Mouse (Mus musculus): ENCODE measurements around the gene Lgals7. TPM values are rescaled to one million over a fixed set of nuclear protein-coding genes. Genes with fewer than 3 reads are reported as not detected.

Gene Lgals7
- total RNA-seq, 2 experiments from 2014 or later, result not detected

DNA sequence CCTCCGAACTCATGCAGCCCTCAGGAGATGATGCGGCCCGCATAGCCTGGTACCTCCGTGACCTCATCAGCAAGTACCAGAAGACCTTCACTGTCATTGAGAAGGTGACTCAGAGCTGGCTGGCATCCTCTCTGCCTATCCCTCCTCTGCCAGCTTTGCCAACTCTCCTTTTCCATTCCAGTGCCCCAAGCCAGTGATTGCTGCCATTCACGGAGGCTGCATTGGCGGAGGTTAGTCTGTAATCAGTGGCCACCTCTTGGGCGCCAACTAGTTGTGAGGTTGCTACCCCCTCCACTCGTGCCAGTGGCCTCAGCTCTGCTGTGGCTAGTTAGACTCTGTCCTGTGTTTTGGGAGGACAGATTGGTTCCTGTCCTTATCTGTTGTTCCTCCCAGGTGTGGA lies 33.8 kb upstream of the Lgals7 start:
- ATAC-seq (ENCODE audit: poor library complexity, severe bottlenecking), result no peak

DNA sequence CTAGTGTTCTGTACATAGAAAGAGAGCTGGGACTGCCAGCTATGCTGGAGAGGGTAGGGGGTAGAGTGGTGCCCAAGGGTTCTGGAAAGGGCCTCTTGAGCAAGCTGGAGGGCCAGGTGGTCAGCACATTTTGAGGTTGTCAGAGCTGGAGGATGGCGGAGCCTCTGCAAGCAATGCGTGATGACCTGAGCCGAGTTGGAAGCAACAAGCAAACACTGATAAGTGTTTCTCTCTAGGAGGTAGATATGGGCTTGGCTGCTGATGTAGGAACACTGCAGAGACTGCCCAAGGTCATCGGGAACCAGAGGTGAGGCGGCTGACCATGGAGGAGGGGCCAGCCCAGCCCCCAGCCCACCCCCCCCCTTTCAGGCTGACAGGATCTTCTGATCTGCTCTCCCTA lies 32.7 kb upstream of the Lgals7 start:
- no peak for ATAC-seq (ENCODE audit: poor library complexity, severe bottlenecking)

DNA sequence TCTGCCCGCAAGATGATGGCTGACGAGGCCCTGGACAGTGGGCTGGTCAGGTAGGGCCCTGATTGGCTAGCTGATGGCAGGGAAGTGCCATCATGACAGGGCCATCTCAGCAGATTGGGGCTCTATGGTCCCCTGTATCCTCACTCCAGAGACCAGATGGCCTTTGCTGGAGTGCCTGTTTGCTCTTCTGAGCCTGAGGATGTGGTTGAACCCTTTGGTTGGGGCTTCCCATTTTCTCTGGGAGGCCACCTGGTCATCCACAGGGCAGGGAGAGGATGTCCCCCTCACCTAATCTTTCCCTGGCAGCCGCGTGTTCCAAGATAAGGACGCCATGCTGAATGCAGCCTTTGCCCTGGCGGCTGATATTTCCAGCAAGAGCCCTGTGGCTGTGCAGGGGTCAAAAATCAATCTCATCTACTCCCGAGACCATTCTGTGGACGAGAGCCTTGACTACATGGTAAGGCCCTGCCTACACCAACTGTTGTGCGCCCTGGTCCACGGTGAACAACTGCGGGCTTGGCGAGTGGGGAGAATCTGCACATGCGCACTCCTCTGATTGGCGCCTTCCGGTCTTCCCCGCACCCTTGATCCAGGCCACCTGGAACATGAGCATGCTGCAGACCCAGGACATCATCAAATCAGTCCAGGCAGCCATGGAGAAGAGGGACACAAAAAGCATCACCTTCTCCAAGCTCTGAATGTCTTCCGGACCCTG lies 32.1 kb upstream of the Lgals7 start:
- ATAC-seq (ENCODE audit: poor library complexity, severe bottlenecking), result no peak

DNA sequence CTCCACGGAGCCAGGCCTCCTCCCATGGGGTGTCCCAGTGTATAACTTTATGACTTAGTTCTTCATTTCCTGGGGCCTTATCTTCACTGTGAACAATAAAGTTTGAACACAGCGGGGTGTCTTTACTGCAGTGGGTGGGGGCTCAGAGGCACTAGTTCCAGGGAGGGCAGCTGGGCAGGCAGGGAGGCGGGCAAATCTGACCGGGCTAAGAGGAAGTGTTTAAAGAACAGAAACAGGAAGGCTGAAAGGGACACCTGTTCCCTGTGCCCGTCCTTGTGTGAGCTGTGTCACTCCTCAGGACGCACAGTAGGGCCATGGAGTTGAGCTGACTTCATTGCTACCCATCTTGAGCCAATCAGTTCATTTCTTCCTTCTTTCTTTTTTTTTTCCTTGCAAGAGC lies 31.5 kb upstream of the Lgals7 start:
- peak; percentile 84 for ATAC-seq (ENCODE audit: poor library complexity, severe bottlenecking)

DNA sequence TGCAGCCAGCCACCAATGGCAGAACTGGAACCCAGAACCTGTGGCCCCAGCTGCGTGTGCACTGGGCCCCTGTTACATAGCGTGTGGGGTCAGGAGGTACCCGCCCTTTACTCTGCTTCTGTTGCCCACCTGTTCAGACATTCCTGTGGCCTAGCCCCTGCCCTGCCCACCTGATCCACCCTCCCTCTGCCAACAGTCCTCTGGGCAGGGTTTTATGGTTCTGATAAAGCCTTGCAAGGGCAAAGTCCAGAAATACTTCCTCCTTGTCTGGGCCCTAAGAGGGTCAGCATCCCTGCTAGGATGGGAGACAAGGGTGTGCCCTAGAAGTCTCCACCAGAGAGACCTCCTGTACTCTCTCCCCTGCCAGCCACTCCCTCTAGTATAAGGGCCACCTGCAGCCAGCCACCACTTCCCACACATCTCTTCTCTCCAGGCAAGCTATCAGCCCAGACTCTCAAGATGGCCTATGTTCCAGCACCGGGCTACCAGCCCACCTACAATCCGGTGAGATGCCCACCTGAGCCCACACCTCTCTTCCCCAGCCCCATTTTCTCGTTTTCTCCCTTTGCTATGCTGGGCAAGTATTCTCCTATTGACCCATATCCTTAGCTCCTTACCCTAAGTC lies 29.8 kb upstream of the Lgals7 start, which contains the start of gene Lgals4:
Gene Lgals4 (plus strand): TSS at position 132 of the 625 bp plus-strand sequence.
- no peak for ATAC-seq (ENCODE audit: poor library complexity, severe bottlenecking)

DNA sequence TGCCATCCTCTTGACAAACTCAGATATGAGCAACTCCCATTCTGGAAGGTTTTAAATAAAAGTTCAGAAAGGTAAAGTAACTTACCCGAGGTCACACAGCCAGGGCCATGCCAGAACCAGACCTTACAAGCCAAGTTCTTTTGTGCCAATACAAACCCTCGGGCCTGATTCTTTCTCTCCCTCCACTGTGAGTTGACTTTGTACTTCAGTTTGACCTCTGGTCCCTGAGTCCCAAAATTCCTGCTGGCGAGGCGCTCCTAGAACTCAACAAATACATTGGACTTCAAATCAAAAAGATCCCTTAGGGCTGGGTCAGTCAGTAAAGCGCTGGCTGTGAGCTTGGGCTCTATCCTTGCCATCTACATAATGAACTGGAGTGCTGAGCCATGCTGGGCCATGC lies 26.7 kb upstream of the Lgals7 start:
- no peak for ATAC-seq (ENCODE audit: poor library complexity, severe bottlenecking)

DNA sequence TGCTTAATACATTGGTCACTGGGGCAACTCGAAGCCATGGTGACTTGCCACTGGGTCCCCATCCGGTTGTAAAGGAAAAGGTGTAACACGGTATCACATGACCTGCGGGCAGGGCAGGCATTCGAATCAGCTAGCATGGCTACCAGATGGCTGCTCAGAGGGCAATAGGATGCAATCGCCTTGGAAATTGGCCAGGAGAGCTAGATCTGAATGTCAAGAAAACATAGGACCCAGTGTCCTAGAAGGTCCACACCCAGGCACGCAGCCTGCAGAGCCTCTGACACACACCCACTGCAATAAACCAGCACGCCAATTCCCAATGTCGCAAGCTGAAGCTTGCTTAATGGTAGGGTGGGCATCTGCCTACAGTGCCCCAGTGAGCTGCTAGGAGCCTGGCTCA lies 25.3 kb upstream of the Lgals7 start:
- ATAC-seq (ENCODE audit: poor library complexity, severe bottlenecking), result peak; percentile 97

DNA sequence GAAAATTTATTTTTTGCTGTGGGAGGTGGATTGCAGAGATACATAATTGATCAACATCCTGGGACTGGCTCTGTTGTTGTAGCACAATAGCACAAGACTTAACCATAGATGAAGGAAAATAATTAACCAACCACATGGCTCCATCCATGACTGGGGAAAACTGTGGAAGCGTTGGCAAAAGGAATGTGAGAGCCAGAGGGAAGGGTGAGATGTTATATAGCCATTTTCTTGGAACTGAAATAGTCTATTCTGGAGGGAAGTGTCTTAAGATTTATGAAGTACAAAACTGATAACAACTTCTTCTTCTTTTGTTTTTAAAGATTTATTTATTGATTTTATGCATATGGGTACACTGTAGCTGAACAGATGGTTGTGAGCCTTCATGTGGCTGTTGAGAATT lies 16.4 kb upstream of the Lgals7 start:
- no peak for ATAC-seq (ENCODE audit: poor library complexity, severe bottlenecking)

DNA sequence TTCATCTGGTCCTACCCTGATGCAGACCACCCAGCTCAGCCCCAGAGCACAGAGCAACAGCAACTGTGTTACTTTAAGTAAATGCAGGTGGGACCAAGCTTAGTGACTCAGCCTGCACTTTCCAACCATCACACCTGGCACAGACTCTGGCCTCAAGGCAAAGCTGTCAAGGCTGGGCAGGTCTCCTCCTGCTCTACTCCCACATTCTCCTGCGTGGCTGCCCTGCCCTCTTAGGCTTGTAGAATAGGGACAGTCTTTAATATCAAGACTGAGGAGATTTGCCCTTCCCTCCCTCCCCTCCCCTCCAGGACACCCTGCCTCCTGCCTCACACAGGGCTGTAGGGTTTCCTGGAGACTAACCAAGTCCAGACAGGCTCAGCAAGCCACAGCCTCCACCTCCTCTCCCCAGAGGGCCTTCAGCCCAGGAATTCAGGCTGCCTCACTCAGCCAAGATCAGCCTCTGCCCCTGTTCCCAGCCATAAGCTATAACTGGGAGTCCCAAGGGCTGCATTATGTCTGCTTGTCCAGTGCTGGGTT lies 13.9 kb upstream of the Lgals7 start:
- ATAC-seq (ENCODE audit: poor library complexity, severe bottlenecking), result no peak

DNA sequence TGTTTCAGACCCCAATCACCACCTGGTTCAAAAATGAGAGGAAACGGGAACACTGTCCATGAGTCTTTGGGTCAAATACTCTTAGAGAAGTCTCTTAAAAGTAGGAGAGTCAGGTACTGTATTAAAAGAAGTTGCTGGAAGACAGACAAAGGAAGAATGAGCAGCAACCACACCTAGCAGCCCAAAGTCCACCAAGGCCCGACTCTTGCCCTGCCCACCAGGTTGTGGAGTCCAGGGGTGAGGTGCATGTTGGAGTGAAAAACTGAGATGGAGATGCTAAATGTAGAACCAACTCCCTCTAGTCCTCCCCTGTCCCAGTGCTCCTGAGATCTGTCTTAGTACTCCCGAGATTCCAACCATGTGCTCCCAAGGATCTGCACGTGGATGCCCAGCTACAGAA lies 13.0 kb upstream of the Lgals7 start:
- no peak for ATAC-seq (ENCODE audit: poor library complexity, severe bottlenecking)

DNA sequence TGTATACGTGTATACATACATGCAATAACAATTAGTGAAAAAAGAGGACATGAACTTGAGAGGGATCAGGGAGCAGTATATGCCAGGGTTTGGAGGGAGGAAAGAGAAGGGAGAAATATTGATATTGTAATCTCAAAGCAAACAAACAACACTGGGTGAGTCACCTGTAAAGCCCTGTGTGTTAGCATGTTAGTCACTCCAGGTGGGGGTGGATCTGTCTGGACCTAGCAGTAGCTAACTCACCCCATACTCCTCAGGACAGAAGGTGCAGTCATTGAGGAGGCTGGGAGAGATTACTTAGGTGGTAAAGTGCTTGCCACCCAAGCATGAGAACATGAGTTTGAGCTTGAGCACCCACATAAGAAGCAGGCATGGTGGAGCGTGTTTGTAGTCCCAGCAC lies 3.7 kb upstream of the Lgals7 start:
- ATAC-seq (ENCODE audit: poor library complexity, severe bottlenecking), result no peak

DNA sequence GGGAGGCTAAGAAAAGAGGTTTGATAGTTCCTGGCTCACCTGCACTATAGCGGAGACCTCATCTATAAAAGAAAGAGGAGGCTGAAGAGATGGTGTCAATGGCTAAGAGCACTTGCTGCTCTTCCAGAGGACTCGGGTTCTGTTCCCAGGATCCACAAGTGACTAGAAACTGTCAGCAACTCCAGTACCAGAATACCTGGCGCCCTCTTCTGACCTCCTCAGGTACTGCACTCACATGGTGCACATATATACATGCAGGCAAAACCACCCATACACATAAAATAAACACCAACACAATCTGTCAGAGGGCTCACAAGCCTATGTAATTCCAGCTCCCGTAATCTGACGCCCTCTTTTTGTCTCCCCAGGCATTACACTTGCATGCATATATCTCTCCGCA lies 2.8 kb upstream of the Lgals7 start:
- no peak for ATAC-seq (ENCODE audit: poor library complexity, severe bottlenecking)

DNA sequence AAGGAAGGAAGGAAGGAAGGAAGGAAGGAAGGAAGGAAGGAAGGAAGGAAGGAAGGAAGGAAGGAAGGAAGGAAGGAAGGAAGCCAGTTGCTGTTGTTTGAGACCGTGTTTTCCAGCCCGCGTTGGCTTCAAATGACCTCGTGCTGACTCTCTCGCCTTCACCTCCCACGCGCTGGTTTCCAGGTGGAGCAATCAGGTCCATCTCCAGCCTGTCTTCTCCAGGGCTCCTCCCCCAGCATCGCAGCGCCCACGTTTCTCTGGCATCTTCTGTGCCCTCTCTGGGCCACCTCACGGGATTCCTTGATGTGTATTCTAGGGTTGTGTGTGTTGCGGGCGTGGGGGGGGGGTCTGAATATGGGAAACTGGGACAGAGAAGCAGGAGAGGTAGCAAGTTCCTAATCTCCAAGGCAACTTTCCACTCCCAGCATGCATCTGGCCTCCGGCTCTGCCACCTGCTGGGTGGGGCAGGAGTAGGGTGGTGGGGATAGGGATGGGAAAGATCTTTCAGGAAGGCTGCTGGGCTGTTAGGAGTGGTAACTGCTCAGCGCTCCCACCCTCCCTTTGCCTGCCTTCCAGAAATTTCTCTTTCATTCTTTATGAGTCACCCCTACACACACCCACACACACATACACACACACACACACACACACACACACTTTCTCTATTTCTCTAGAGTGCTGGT lies 695 bp upstream of the Lgals7 start:
- no peak for ATAC-seq (ENCODE audit: poor library complexity, severe bottlenecking)

DNA sequence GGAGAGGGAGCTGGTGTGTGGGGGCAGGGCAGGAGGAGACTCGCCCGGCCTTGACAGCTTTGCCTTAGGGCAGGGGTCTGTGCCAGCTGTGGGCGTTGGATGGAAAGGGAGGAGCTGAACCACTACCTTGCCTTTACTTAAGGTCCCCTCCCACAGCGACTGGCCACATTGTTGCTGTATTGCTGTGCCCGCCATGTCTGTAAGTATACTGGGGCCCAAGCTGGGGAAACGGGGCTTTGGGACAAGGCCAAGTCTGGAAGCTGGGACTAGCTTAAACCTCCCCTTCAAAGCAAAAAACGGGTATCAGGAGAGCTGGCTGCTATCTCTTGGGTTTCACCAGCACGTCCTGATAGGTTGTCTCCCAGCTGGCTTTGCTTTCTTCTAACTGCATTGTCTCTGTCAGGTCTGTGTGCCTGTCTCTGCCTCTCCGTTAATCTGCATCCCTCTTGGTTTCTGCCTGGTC lies 666 bp downstream of the Lgals7 start:
- ATAC-seq (ENCODE audit: poor library complexity, severe bottlenecking), result no peak

DNA sequence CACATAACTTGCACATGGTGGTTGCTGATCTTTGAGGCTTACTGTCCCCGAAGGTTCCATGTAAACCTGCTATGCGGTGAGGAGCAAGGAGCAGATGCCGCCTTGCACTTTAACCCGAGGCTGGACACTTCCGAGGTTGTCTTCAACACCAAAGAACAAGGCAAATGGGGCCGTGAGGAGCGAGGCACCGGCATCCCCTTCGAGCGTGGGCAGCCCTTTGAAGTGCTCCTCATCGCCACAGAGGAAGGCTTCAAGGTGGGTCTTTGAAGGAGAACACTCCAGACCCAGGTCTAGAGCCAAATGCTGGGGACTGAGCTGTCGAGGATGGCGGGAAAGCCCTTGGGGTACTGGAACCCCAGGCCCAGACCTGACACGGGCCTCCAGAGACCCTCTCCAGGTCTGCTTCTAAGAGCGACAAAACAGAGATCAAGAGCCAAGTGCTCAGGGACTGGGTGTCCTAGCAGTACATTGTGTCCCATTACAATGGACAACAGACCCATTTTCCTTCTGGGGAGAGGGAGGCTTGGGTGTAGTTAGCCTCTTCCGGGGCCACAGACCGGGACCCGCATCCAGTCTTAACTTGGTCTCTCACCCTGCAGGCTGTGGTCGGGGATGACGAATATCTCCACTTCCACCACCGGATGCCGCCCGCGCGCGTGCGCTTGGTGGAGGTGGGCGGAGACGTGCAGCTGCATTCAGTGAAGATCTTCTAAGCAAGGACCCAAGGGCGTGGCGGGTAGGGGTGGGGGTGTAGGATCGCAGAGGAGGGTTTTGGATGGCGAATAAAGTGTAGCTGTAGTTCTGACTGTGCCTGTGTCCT lies 2.0 kb downstream of the Lgals7 start:
- peak; percentile 93 for ATAC-seq (ENCODE audit: poor library complexity, severe bottlenecking)

DNA sequence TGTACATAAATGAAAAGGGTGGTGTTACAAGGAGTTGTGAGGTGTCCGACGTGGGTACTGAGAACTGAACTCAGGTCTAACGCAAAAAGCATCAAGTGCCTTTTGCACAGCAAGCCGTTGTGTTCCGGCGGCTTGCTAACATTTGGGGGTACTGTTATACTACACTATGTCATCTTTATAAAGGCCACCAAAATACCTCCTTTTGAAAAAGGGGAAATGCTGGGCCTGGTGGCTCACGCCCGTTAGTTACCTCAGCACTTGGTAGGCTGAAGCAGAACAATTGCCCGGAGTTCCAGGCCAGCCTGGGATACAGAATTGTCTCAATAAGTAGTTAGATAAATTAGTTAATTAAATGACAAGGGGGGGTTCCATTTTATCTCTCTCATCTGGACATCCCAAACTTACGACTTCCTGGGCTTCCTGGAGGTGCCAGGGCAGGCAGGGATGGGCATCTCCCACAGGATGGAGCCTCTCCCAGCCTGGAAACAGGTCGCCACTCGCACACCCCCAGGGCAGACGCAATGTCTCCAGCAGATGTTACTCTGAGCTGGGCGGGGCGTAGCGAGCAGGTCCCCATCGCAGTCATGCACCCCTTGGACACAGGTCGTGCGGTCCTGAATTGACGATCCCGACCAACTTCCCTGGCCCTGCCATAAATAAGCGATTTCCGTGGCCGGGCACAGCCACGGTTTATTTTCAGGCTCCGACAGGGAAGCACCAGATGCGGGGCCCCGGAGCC lies 3.3 kb downstream of the Lgals7 start:
- ATAC-seq (ENCODE audit: poor library complexity, severe bottlenecking), result no peak

DNA sequence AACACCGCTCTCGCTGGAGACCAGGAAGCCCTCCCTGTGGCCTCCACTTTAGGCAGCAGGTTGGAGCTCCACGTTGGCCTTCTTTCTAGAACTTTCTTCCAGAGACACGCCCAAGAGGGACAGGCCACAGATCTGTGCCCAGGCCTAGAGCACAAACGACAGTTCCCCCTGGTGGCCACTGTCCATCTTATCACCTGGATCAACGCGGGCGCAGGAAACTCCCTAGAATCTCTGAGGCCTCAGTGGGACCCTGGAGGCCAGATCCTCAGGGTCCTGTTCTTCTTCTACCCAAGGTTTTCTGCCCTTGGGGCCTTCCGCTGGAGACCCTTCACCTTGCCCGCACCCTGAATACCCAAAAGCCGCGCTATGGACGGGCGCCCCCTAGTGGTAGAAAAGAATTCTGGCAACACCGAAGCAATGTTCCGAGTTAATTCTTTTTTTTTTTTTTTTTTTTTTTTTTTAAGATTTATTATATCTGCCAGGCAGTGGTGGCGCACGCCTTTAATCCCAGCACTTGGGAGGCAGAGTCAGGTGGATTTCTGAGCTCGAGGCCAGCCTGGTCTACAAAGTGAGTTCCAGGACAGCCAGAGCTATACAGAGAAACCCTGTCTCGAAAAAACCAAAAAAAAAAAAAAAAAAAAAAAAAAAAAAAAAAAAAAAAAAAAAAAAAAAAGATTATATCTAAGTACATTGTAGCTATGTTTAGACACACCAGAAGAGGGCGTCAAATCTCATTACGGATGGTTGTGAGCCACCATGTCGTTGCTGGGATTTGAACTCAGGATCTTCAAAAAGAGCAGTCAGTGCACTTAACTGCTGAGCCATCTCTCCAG lies 4.1 kb downstream of the Lgals7 start:
- peak; percentile 75 for ATAC-seq (ENCODE audit: poor library complexity, severe bottlenecking)

DNA sequence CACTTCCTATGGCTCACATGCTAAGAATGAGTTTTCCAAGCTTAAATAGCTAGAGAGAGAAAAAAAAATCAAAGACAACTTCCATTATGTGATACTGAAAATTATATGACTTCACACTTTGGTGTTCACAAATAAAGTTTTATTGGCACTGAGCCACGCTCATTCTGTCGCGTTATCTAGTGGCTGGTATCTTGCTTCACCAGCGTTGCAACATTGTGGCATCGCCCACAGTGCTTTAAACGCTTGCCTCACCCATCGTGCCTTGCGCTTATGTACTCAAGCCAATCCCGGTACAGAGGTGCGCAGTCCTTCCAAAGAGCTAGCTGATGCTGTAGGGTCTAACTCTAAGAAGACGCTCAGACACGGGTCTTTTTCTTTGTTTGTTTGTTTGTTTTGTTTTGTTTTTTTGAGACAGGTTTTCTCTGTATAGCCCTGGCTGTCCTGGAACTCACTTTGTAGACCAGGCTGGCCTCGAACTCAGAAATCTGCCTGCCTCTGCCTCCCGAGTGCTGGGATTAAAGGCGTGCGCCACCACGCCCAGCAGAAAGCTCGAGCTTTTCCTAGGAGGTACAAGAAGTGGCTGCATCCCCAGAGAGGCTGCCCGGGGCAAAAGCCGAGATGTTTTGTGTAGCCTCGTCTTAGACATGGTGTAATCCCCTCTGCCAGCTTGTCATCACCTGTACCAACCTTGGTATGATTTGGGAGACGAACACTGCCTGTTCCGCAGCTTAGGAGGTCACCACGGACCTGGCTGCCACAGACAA lies 7.4 kb downstream of the Lgals7 start:
- ATAC-seq (ENCODE audit: poor library complexity, severe bottlenecking), result peak; percentile 61

DNA sequence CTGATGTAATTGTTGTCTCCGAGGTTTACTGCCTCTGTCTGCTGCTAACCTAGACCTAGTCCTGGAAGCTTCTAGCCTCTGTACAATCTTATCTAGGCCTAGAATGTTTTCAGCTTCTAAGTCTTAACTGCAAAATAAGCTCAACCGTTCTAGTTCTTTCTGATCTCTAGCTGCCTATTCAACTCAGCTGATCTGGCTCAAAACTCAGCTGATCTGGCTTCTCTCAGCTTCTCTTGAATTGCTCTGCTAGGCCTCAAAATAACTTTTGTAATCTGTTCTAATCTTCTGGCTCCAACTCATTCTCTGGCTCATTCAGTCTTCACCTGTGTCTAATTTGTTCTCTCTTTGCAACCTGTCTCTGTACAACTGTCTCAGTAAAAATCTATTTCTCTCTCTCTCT lies 10.9 kb downstream of the Lgals7 start:
- no peak for ATAC-seq (ENCODE audit: poor library complexity, severe bottlenecking)
